Mouse (Mus musculus) thymus, postnatal 25 days (tissue): ENCODE measurements around the gene Edn1.
A peak's percentile ranks its signal among the peaks of the same experiment; 100 is the strongest.

ENCODE experiments used
- DNase-seq: peaks from one replicate; pipeline ENCODE4 v3.0.0; 2022

The Edn1 gene

GRCm38 (mm10) chr13:42301161-42301721 is at the start of gene Edn1:
Gene Edn1, plus strand, starts transcription at chr13:42301476.
- DNase-seq, result peak; percentile 12

GRCm38 (mm10) chr13:42253821-42254220 is 47.5 kb upstream of the Edn1 start:
- no peak for DNase-seq

- DNase-seq, result no peak
These were observed 46.2 kb upstream of the Edn1 start for GRCm38 (mm10) chr13:42255105-42255504.

GRCm38 (mm10) chr13:42258422-42258821 is 42.9 kb upstream of the Edn1 start:
- no peak for DNase-seq

- no peak for DNase-seq
These were observed 40.6 kb upstream of the Edn1 start for GRCm38 (mm10) chr13:42260667-42261066.

GRCm38 (mm10) chr13:42270051-42270450 is 31.2 kb upstream of the Edn1 start:
- no peak for DNase-seq

- DNase-seq, result no peak
These were observed 24.4 kb upstream of the Edn1 start for GRCm38 (mm10) chr13:42276774-42277454.

- DNase-seq, result no peak
These were observed 23.5 kb upstream of the Edn1 start for GRCm38 (mm10) chr13:42277751-42278150.

GRCm38 (mm10) chr13:42285896-42286295 is 15.4 kb upstream of the Edn1 start:
- no peak for DNase-seq

GRCm38 (mm10) chr13:42286768-42287167 is 14.5 kb upstream of the Edn1 start:
- no peak for DNase-seq

GRCm38 (mm10) chr13:42292593-42292992 is 8.7 kb upstream of the Edn1 start:
- DNase-seq, result no peak

GRCm38 (mm10) chr13:42298302-42298701 is 3.0 kb upstream of the Edn1 start:
- no peak for DNase-seq

- no peak for DNase-seq
These were observed 2.5 kb upstream of the Edn1 start for GRCm38 (mm10) chr13:42298766-42299165.

- peak; percentile 66 for DNase-seq
These were observed 709 bp upstream of the Edn1 start for GRCm38 (mm10) chr13:42300567-42300966.

- no peak for DNase-seq
These were observed 935 bp downstream of the Edn1 start for GRCm38 (mm10) chr13:42301961-42302861.

- DNase-seq, result no peak
These were observed 2.1 kb downstream of the Edn1 start for GRCm38 (mm10) chr13:42303180-42303929.

- no peak for DNase-seq
These were observed 2.9 kb downstream of the Edn1 start for GRCm38 (mm10) chr13:42304139-42304538.

GRCm38 (mm10) chr13:42306870-42307800 is 5.9 kb downstream of the Edn1 start:
- DNase-seq, result no peak

- no peak for DNase-seq
These were observed 7.3 kb downstream of the Edn1 start for GRCm38 (mm10) chr13:42308368-42309103.

GRCm38 (mm10) chr13:42309804-42310203 is 8.5 kb downstream of the Edn1 start:
- no peak for DNase-seq

GRCm38 (mm10) chr13:42315628-42316027 is 14.4 kb downstream of the Edn1 start:
- DNase-seq, result no peak
